Mouse (Mus musculus) liver, embryonic 14.5 days (tissue): ENCODE results near the gene Rabl6.

ENCODE experiments used
- CTCF ChIP-seq: IDR thresholded peaks from 2 replicates; pipeline ENCODE4 v1.5.1; 2016; ENCODE audit warnings: antibody characterized with exemption, low read depth, control low read depth
- EP300 ChIP-seq: IDR thresholded peaks from 2 replicates; pipeline ENCODE4 v1.6.1; 2016; ENCODE audit warnings: antibody characterized with exemption, low read depth

- no peak for TF ChIP-seq CTCF
- no peak for TF ChIP-seq EP300
Measured at GRCm38 (mm10) chr2:25565741-25566140, 42.6 kb downstream of the Rabl6 start.
